Mouse (Mus musculus) CD4-positive helper T cell, adult 2 months (primary cell): ENCODE data around the gene Lrrc72.

ENCODE experiments used
- DNase-seq: peaks from one replicate; pipeline ENCODE4 v3.0.0-alpha.2; 2012; ENCODE audit warnings: low read depth, missing footprints, low spot score

The Lrrc72 gene

GRCm38 (mm10) chr12:36253298-36253697, at the start of gene Lrrc72:
TSS of gene Lrrc72 (minus strand) at chr12:36253398.
- no peak for DNase-seq

GRCm38 (mm10) chr12:36302326-36302725, 49.1 kb upstream of the Lrrc72 start:
- DNase-seq = no peak

GRCm38 (mm10) chr12:36291346-36291745, 38.1 kb upstream of the Lrrc72 start:
- no peak for DNase-seq

GRCm38 (mm10) chr12:36290465-36290864, 37.3 kb upstream of the Lrrc72 start:
- no peak for DNase-seq

GRCm38 (mm10) chr12:36289634-36290033, 36.4 kb upstream of the Lrrc72 start:
- no peak for DNase-seq

- DNase-seq = no peak
These were observed 21.6 kb upstream of the Lrrc72 start for GRCm38 (mm10) chr12:36274823-36275222.

- no peak for DNase-seq
These were observed 14.6 kb upstream of the Lrrc72 start for GRCm38 (mm10) chr12:36267670-36268246.

GRCm38 (mm10) chr12:36262116-36262721, 9.0 kb upstream of the Lrrc72 start:
- no peak for DNase-seq

- DNase-seq = no peak
These were observed 2.2 kb upstream of the Lrrc72 start for GRCm38 (mm10) chr12:36255413-36255812.

- peak; percentile 20 for DNase-seq
These were observed 12.0 kb downstream of the Lrrc72 start for GRCm38 (mm10) chr12:36241171-36241570.

GRCm38 (mm10) chr12:36231386-36231785, 21.8 kb downstream of the Lrrc72 start:
- DNase-seq = no peak

GRCm38 (mm10) chr12:36224392-36224791, 28.8 kb downstream of the Lrrc72 start:
- DNase-seq = no peak

- peak; percentile 70 for DNase-seq
These were observed 36.3 kb downstream of the Lrrc72 start for GRCm38 (mm10) chr12:36216905-36217304.

GRCm38 (mm10) chr12:36216230-36216629, 37.0 kb downstream of the Lrrc72 start:
- DNase-seq = no peak

- peak; percentile 77 for DNase-seq
These were observed 38.1 kb downstream of the Lrrc72 start for GRCm38 (mm10) chr12:36215149-36215480.

GRCm38 (mm10) chr12:36214389-36215148, 38.6 kb downstream of the Lrrc72 start:
- DNase-seq = no peak

- no peak for DNase-seq
These were observed 43.1 kb downstream of the Lrrc72 start for GRCm38 (mm10) chr12:36210096-36210495.

GRCm38 (mm10) chr12:36208456-36208855, 44.7 kb downstream of the Lrrc72 start:
- no peak for DNase-seq

GRCm38 (mm10) chr12:36207800-36208148, 45.4 kb downstream of the Lrrc72 start:
- DNase-seq = no peak

- DNase-seq = no peak
These were observed 46.0 kb downstream of the Lrrc72 start for GRCm38 (mm10) chr12:36207072-36207799.

- DNase-seq = peak; percentile 49
These were observed 47.5 kb downstream of the Lrrc72 start for GRCm38 (mm10) chr12:36205579-36206119.

GRCm38 (mm10) chr12:36194976-36195375, 58.2 kb downstream of the Lrrc72 start:
- no peak for DNase-seq
